Mouse (Mus musculus): ENCODE data around the gene P2ry1. TPM values are rescaled to one million over a fixed set of nuclear protein-coding genes. Genes with fewer than 3 reads are reported as not detected.

Gene P2ry1
- 1 to 10 TPM; 8.0 to 9.8 TPM for total RNA-seq (2023)

GRCm38 (mm10) chr3:61002587-61003501, at the start of gene P2ry1:
TSS of gene P2ry1 (plus strand) at chr3:61002795.

All from monocyte, adult 59 days (primary cell).